ENCODE assay signal across 9 mouse cellular contexts in genomic region chr1:124517543-124518171, GRCm38 (mm10).
DNase-seq lines count a peak whose midpoint lies in the region; ATAC-seq and TF ChIP-seq lines count a peak whose summit lies in the region.
"Had no signal": no experiment of that assay in that cellular context is flagged by ENCODE, and none has a peak within 500 bp of the region (broad histone marks: within the 10 kb centered on the region; RNA-seq: fewer than 3 reads in every experiment).

No protein-coding gene starts in this region.

- H3K4me2 ChIP-seq in limb, embryonic 14.5 days (replicated peaks; ENCODE audit: low read depth, low read length, severe bottlenecking): no peak overlapping the region

- H3K9me3 ChIP-seq in limb, embryonic 14.5 days (ENCODE audit: control insufficient read depth, low read length): no peaks in the 10 kb centered on the region
- H3K9me3 ChIP-seq in limb, embryonic 10.5 days (replicated peaks): no peaks in the 10 kb centered on the region

- no peak overlapping the region for H3K9ac ChIP-seq in limb, embryonic 14.5 days (ENCODE audit: low read depth, low read length, severe bottlenecking)

- no peaks in the 10 kb centered on the region for H3K36me3 ChIP-seq in limb, embryonic 14.5 days (ENCODE audit: control insufficient read depth, insufficient read depth, low read length)
- H3K36me3 ChIP-seq in limb, embryonic 10.5 days: no peaks in the 10 kb centered on the region

- no peak overlapping the region for H3K27ac ChIP-seq in limb, embryonic 14.5 days (replicated peaks; ENCODE audit: low read depth, low read length)
- no peak overlapping the region for H3K27ac ChIP-seq in limb, embryonic 10.5 days

- 83% methylated on average over 3 of the region's 3 CpGs for WGBS in limb, embryonic 14.5 days
- WGBS in limb, embryonic 10.5 days: 94% methylated on average over 3 of the region's 3 CpGs

- no peaks in the 10 kb centered on the region for H3K4me1 ChIP-seq in limb, embryonic 14.5 days (ENCODE audit: control insufficient read depth, insufficient read depth, low read length)
- no peaks in the 10 kb centered on the region for H3K4me1 ChIP-seq in limb, embryonic 10.5 days

- no peak for TF ChIP-seq POLR2A in limb, embryonic 14.5 days (IDR thresholded peaks at IDR 0.05; ENCODE audit: borderline replicate concordance, extremely low read depth, insufficient read depth, insufficient read length)

- ATAC-seq in cerebellum, adult (ENCODE audit: insufficient number of reproducible peaks, low FRiP score, low TSS enrichment): peak; percentile 26; the same call in 1 of the 2 replicates
- ATAC-seq in limb, embryonic 14.5 days (ENCODE audit: low FRiP score, low read depth): no peak

- no peaks in the 10 kb centered on the region for H3K27me3 ChIP-seq in limb, embryonic 14.5 days (ENCODE audit: control insufficient read depth, insufficient read depth, low read length)
- H3K27me3 ChIP-seq in limb, embryonic 10.5 days (ENCODE audit: low read depth, poor library complexity, severe bottlenecking): no peaks in the 10 kb centered on the region

- intact Hi-C loops in heart, postnatal 10 days (cut with DNase I): no loop called here

- no peak for DNase-seq in cerebellum, adult 11-12 months
- DNase-seq in limb, embryonic 14.5 days (ENCODE audit: low spot score): peak; percentile 7
- DNase-seq in limb, embryonic 10.5 days (ENCODE audit: low spot score): no peak
- peak; percentile 13 to 59 for DNase-seq in frontal cortex, postnatal 36 days (ENCODE audit: low spot score in 2 of 2)
- DNase-seq in right cerebral cortex, postnatal 10 days (ENCODE audit: low spot score in 2 of 2): peak; percentile 37 to 55
- no peak for DNase-seq in heart, postnatal 10 days
- DNase-seq in spleen, postnatal 4 days (ENCODE audit: low spot score in 2 of 2): no peak

- H3K4me3 ChIP-seq in limb, embryonic 14.5 days (replicated peaks; ENCODE audit: low read length): no peak overlapping the region
- no peak overlapping the region for H3K4me3 ChIP-seq in limb, embryonic 10.5 days
- H3K4me3 ChIP-seq: erythroblast, embryonic 14.5 days had no signal

Comparison
In these comparisons a context has a peak if more than half of its experiments do, and no peak if none do; other contexts are left out.
1. DNase-seq: peak in limb, embryonic 14.5 days (single experiment), frontal cortex, postnatal 36 days (2 of 2) and right cerebral cortex, postnatal 10 days (2 of 2); none in cerebellum, adult 11-12 months (single experiment), limb, embryonic 10.5 days (single experiment), heart, postnatal 10 days (0 of 2) and spleen, postnatal 4 days (0 of 2).